Comparison of ENCODE assay signal across 26 mouse cellular contexts in the genomic region with DNA sequence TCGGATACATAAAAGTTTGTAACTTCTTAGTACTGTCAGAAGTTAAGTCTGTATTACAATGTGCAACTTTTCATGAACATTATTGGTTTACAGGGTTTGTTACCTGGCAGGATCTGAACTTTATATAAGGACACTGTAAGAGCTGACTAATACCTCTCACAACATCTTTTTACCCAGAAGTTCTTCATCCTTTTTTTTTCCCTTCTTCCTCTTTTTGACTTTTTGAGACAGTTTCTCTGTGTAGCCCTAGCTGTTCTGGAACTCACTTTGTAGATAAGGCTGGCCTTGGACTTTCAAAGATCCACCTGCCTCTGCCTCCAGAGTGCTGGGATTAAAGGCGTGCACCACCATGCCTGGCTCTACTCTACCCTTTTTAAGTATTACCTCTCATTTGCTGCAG.
"Had no signal": no experiment of that assay in that cellular context is flagged by ENCODE, and none has a peak within 500 bp of the region (broad histone marks: within the 10 kb centered on the region; RNA-seq: fewer than 3 reads in every experiment).

No protein-coding gene starts in this region.

- H3K4me1 ChIP-seq: hindbrain, embryonic 10.5 days; hindbrain, embryonic 12.5 days; kidney, embryonic 15.5 days; limb, embryonic 10.5 days had no signal

- ATAC-seq: hindbrain, embryonic 16.5 days; intestine, embryonic 16.5 days had no signal

- H3K36me3 ChIP-seq: liver, embryonic 15.5 days had no signal

- DNase-seq: gastrocnemius, postnatal 14 days; gastrocnemius, postnatal 36 days; heart, adult 2 months; heart, postnatal 10 days; heart, postnatal 4 days; kidney, adult 11 months; kidney, adult 2 months; kidney, adult 9 months; kidney, postnatal 14 days; kidney, postnatal 36 days; layer of hippocampus, adult 9-11 months; layer of hippocampus, postnatal 36 days; liver; liver, embryonic 13.5 days had no signal

- H3K27me3 ChIP-seq: heart, embryonic 12.5 days; hindbrain, embryonic 12.5 days; kidney, embryonic 15.5 days; limb, embryonic 12.5 days; liver, embryonic 13.5 days; liver, embryonic 15.5 days had no signal

- H3K4me3 ChIP-seq: heart, adult 2 months; heart, embryonic 12.5 days; hindbrain, embryonic 10.5 days; hindbrain, embryonic 12.5 days; kidney, embryonic 15.5 days; limb, embryonic 10.5 days; limb, embryonic 12.5 days; liver, embryonic 13.5 days; liver, embryonic 15.5 days had no signal

- H3K9me3 ChIP-seq: heart, embryonic 12.5 days; hindbrain, embryonic 10.5 days; hindbrain, embryonic 12.5 days; kidney, embryonic 15.5 days; limb, embryonic 10.5 days; liver, embryonic 13.5 days; liver, embryonic 15.5 days had no signal

- H3K4me2 ChIP-seq: heart, embryonic 12.5 days; hindbrain, embryonic 12.5 days; hindbrain, embryonic 14.5 days; kidney, embryonic 15.5 days; limb, embryonic 12.5 days; liver, embryonic 11.5 days; liver, embryonic 13.5 days; liver, embryonic 15.5 days had no signal

- H3K27ac ChIP-seq: heart, adult 2 months; hindbrain, embryonic 10.5 days; hindbrain, embryonic 12.5 days; hindbrain, embryonic 14.5 days; kidney, embryonic 15.5 days; kidney, postnatal 0 days; limb, embryonic 10.5 days; limb, embryonic 12.5 days; liver, embryonic 13.5 days; liver, embryonic 15.5 days had no signal

- H3K9ac ChIP-seq: heart, embryonic 12.5 days; hindbrain, embryonic 12.5 days; hindbrain, embryonic 14.5 days; kidney, embryonic 15.5 days; limb, embryonic 12.5 days; liver, embryonic 13.5 days; liver, embryonic 15.5 days had no signal
